13 mouse cellular contexts compared by ENCODE assay signal in genomic region chr8:13148476-13148875, GRCm38 (mm10). TPM values are rescaled to one million over a fixed set of nuclear protein-coding genes. Genes with fewer than 3 reads are reported as not detected.
DNase-seq lines count a peak whose midpoint lies in the region.
"Had no signal": no experiment of that assay in that cellular context is flagged by ENCODE, and none has a peak within 500 bp of the region (broad histone marks: within the 10 kb centered on the region; RNA-seq: fewer than 3 reads in every experiment).

No protein-coding gene starts in this region.

- intact Hi-C loops in left cerebral cortex, postnatal 4 days (cut with DNase I): no loop called here
- intact Hi-C loops in heart, postnatal 36 days (cut with DNase I): no loop called here

- DNase-seq in gastrocnemius, adult 18-20 months (ENCODE audit: low spot score): peak; percentile 76
- DNase-seq in gastrocnemius, postnatal 10 days: no peak
- peak; percentile 51 for DNase-seq in 3T3-L1 (ENCODE audit: low read depth, low spot score)
- peak; percentile 75 for DNase-seq in adrenal gland, adult 2 months
- DNase-seq in adrenal gland, postnatal 25 days: peak; percentile 28
- DNase-seq in left cerebral cortex, postnatal 4 days: no peak
- no peak for DNase-seq in heart, postnatal 36 days
- no peak for DNase-seq in layer of hippocampus, postnatal 10 days (ENCODE audit: low spot score in 2 of 2)
- DNase-seq: cerebellum, adult 2 months; cerebellum, postnatal 10 days; heart, adult 2 months; heart, postnatal 14 days; kidney, adult 2 months had no signal

RNA-seq across cellular contexts. Expression of gene Lamp1, which starts 10.5 kb away (rescaled TPM):
- total RNA-seq in gastrocnemius, adult 18-20 months (2021): 100 to 1,000 TPM; 401 to 443 TPM
- 100 to 1,000 TPM; 234 to 237 TPM for total RNA-seq in gastrocnemius, postnatal 10 days (2021)
- total RNA-seq in adrenal gland, adult 2 months (2021): 100 to 1,000 TPM; 476 to 520 TPM
- 336 and 366 TPM in 2 replicates for polyA plus RNA-seq in adrenal gland, adult 2 months (2012; rRNA removed)
- 393 and 413 TPM in 2 replicates for total RNA-seq in adrenal gland, postnatal 25 days (2021)
- total RNA-seq in left cerebral cortex, postnatal 4 days (2021): 100 to 1,000 TPM; 241 to 259 TPM
- 100 to 1,000 TPM; 403 to 406 TPM for total RNA-seq in heart, postnatal 36 days (2021)
- 100 to 1,000 TPM; 283 to 309 TPM for total RNA-seq in layer of hippocampus, postnatal 10 days (2021)

RNA-seq across cellular contexts. Expression of gene Cul4a, which starts 43.1 kb away (rescaled TPM):
- 10 to 100 TPM; 67.0 to 69.3 TPM for total RNA-seq in gastrocnemius, adult 18-20 months (2021)
- 10 to 100 TPM; 92.3 to 92.4 TPM for total RNA-seq in gastrocnemius, postnatal 10 days (2021)
- total RNA-seq in adrenal gland, adult 2 months (2021): 100 to 1,000 TPM; 108 to 127 TPM
- polyA plus RNA-seq in adrenal gland, adult 2 months (2012; rRNA removed): 123 and 132 TPM in 2 replicates
- 153 and 195 TPM in 2 replicates for total RNA-seq in adrenal gland, postnatal 25 days (2021)
- total RNA-seq in left cerebral cortex, postnatal 4 days (2021): 10 to 100 TPM; 67.0 to 67.3 TPM
- total RNA-seq in heart, postnatal 36 days (2021): 10 to 100 TPM; 77.2 to 81.4 TPM
- 10 to 100 TPM; 65.5 to 69.5 TPM for total RNA-seq in layer of hippocampus, postnatal 10 days (2021)

RNA-seq across cellular contexts. Expression of gene Pcid2, which starts 43.2 kb away (rescaled TPM):
- total RNA-seq in gastrocnemius, adult 18-20 months (2021): 1 to 10 TPM; 6.9 to 7.3 TPM
- total RNA-seq in gastrocnemius, postnatal 10 days (2021): 10 to 100 TPM; 10.7 to 11.1 TPM
- 10 to 100 TPM; 22.1 to 23.7 TPM for total RNA-seq in adrenal gland, adult 2 months (2021)
- 27.2 and 28.3 TPM in 2 replicates for polyA plus RNA-seq in adrenal gland, adult 2 months (2012; rRNA removed)
- 22.3 and 25.7 TPM in 2 replicates for total RNA-seq in adrenal gland, postnatal 25 days (2021)
- 10 to 100 TPM; 31.5 to 33.8 TPM for total RNA-seq in left cerebral cortex, postnatal 4 days (2021)
- 10 to 100 TPM in 1 of 2 experiments, 1 to 10 TPM in 1; 7.5 to 11.0 TPM for total RNA-seq in heart, postnatal 36 days (2021)
- total RNA-seq in layer of hippocampus, postnatal 10 days (2021): 10 to 100 TPM; 25.0 to 27.0 TPM

RNA-seq across cellular contexts. Expression of gene Grtp1, which starts 51.9 kb away (rescaled TPM):
- total RNA-seq in gastrocnemius, adult 18-20 months (2021): 10 to 100 TPM; 11.5 to 15.0 TPM
- total RNA-seq in gastrocnemius, postnatal 10 days (2021): 10 to 100 TPM in 1 of 2 experiments, 1 to 10 TPM in 1; 9.8 to 14.0 TPM
- total RNA-seq in adrenal gland, adult 2 months (2021): 10 to 100 TPM; 10.8 to 16.4 TPM
- polyA plus RNA-seq in adrenal gland, adult 2 months (2012; rRNA removed): 10.1 and 12.5 TPM in 2 replicates
- 14.8 and 22.1 TPM in 2 replicates for total RNA-seq in adrenal gland, postnatal 25 days (2021)
- 1 to 10 TPM; 7.8 to 8.9 TPM for total RNA-seq in left cerebral cortex, postnatal 4 days (2021)
- 1 to 10 TPM; 4.8 to 4.9 TPM for total RNA-seq in heart, postnatal 36 days (2021)
- total RNA-seq in layer of hippocampus, postnatal 10 days (2021): 10 to 100 TPM; 10.3 to 10.8 TPM

Comparison
In these comparisons a context has a peak if more than half of its experiments do, and no peak if none do; other contexts are left out.
1. DNase-seq: peak in gastrocnemius, adult 18-20 months (single experiment), 3T3-L1 (single experiment), adrenal gland, adult 2 months (single experiment) and adrenal gland, postnatal 25 days (single experiment); none in gastrocnemius, postnatal 10 days (single experiment), left cerebral cortex, postnatal 4 days (single experiment), heart, postnatal 36 days (0 of 2) and layer of hippocampus, postnatal 10 days (0 of 2).